Mouse (Mus musculus): ENCODE measurements around the gene Vamp1. TPM values are rescaled to one million over a fixed set of nuclear protein-coding genes. Genes with fewer than 3 reads are reported as not detected.

The Vamp1 gene
- polyA plus RNA-seq, 1 experiment from 2014 or later: 2.6 TPM

DNA sequence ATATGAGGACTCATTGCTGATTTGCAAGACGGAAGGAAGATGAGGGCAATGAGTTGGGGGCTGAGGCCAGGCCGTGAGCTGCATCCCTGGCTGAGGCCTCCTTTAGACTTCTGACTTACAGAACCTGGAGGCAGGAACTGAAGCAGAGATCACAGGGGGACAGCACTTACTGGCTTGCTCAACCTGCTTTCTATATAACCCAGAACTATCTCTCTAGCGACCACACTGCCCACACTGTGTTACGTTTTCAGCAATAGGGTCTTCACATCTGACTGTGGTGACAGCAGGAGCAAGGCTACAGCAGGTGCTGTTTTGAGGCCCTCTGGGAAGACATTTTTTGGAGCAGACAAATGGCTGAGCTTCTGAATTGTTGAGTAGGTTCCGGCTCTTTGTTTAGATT lies 25.3 kb downstream of the Vamp1 start:
- DNase-seq (no peak), ATAC-seq (ENCODE audit: insufficient read depth) (no peak)
- no peak overlapping the region for H3K4me3 ChIP-seq (ENCODE audit: low read depth, low read length)
- no peaks in the 10 kb centered on the region for H3K36me3 ChIP-seq (ENCODE audit: insufficient read depth)
- H3K27me3 ChIP-seq (ENCODE audit: insufficient read depth, low read length): no peaks in the 10 kb centered on the region
- no peak overlapping the region for H3K4me2 ChIP-seq
- TF ChIP-seq CTCF (IDR thresholded peaks at IDR 0.05; ENCODE audit: low read depth): no peak
- H3K9me3 ChIP-seq (ENCODE audit: low read depth, low read length): no peaks in the 10 kb centered on the region
- no peaks in the 10 kb centered on the region for H3K4me1 ChIP-seq (ENCODE audit: insufficient read depth)
- H3K27ac ChIP-seq (ENCODE audit: low read depth): no peak overlapping the region
- H3K9ac ChIP-seq: no peak overlapping the region
- WGBS: 73% methylated on average over 5 of the region's 5 CpGs

DNA sequence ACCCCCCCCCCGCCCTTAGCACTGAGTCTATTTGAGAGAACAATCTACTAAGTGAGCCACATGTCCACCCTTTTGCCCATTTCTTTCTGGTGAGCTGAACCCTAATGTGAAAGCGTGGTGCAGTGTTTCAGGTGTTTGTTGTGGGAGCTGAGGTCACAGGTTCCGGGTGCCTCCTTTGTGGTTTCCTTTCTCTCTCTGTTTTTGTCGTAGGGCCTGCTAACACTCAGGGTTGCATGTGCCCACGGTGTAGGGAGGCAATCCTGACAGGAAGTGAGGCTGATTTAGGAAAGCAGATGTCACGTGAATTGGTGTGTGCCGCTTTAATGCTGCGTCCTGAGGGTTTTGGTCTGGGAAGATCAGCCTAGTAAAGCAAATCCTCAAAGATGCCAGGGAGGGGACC lies 26.2 kb downstream of the Vamp1 start:
- Histone ChIP-seq H3K9ac (no peak overlapping the region), H3K36me3 (ENCODE audit: insufficient read depth) (no peaks in the 10 kb centered on the region), H3K27ac (ENCODE audit: low read depth) (no peak overlapping the region), H3K4me2 (no peak overlapping the region), H3K4me3 (ENCODE audit: low read depth, low read length) (no peak overlapping the region), H3K4me1 (ENCODE audit: insufficient read depth) (no peaks in the 10 kb centered on the region), H3K9me3 (ENCODE audit: low read depth, low read length) (no peaks in the 10 kb centered on the region), H3K27me3 (ENCODE audit: insufficient read depth, low read length) (no peaks in the 10 kb centered on the region)
- WGBS: 79% methylated on average over 8 of the region's 8 CpGs
- no peak for ATAC-seq (ENCODE audit: insufficient read depth)
- TF ChIP-seq CTCF (IDR thresholded peaks at IDR 0.05; ENCODE audit: low read depth): no peak
- DNase-seq: no peak

DNA sequence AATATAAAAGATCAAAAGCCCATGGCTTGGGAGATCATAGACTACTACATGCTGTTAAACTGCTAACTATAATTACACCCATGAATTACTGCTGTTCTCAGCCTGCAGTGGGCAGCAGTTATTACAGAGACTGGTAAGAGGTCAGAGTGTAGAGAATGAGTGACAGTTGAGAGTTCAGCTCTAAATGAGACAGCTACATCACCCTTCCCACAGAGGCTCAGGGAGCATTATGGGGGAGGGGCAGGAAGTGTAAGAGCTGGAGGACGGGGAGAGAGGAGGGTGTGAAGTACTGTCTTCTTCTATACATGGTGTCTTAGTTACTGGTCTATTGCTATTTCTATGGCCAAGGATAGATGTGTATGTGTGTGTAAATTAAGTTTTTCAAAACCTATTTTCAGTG lies 29.2 kb downstream of the Vamp1 start:
- H3K4me2 ChIP-seq: no peak overlapping the region
- H3K27me3 ChIP-seq (ENCODE audit: insufficient read depth, low read length): no peaks in the 10 kb centered on the region
- 24% methylated on average over 1 of the region's 1 CpGs for WGBS
- DNase-seq (no peak), ATAC-seq (ENCODE audit: insufficient read depth) (no peak)
- H3K27ac ChIP-seq (ENCODE audit: low read depth): no peak overlapping the region
- H3K4me3 ChIP-seq (ENCODE audit: low read depth, low read length): no peak overlapping the region
- TF ChIP-seq CTCF (IDR thresholded peaks at IDR 0.05; ENCODE audit: low read depth): no peak
- H3K9ac ChIP-seq: no peak overlapping the region
- H3K4me1 ChIP-seq (ENCODE audit: insufficient read depth): no peaks in the 10 kb centered on the region
- no peaks in the 10 kb centered on the region for H3K36me3 ChIP-seq (ENCODE audit: insufficient read depth)
- H3K9me3 ChIP-seq (ENCODE audit: low read depth, low read length): no peaks in the 10 kb centered on the region

DNA sequence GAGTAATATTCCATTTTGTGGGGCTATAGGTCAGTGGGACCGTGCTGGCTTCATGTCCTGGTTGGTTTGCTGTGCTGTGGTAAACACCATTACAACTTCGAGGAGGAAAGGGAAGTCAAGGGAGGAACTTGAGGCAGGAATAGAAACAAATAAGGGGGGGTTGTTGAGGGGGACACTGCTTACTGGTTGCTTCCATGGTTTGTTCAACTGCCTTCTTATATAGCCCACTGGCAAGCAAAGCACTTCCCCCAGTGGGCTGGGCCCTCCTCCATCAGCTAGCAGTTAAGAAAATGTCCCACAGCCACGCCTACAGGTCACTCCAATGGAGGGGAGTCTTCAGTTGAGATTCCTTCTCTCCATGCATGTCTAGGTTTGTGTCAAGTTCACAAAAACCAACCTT lies 36.9 kb downstream of the Vamp1 start:
- H3K27me3 ChIP-seq (ENCODE audit: insufficient read depth, low read length): no peaks in the 10 kb centered on the region
- no peak overlapping the region for H3K4me2 ChIP-seq
- no peaks in the 10 kb centered on the region for H3K4me1 ChIP-seq (ENCODE audit: insufficient read depth)
- ATAC-seq (ENCODE audit: insufficient read depth) (no peak), DNase-seq (no peak)
- H3K4me3 ChIP-seq (ENCODE audit: low read depth, low read length): no peak overlapping the region
- no peak overlapping the region for H3K9ac ChIP-seq
- 67% methylated on average over 3 of the region's 3 CpGs for WGBS
- H3K9me3 ChIP-seq (ENCODE audit: low read depth, low read length): no peaks in the 10 kb centered on the region
- H3K27ac ChIP-seq (ENCODE audit: low read depth): no peak overlapping the region
- no peaks in the 10 kb centered on the region for H3K36me3 ChIP-seq (ENCODE audit: insufficient read depth)
- no peak for TF ChIP-seq CTCF (IDR thresholded peaks at IDR 0.05; ENCODE audit: low read depth)

DNA sequence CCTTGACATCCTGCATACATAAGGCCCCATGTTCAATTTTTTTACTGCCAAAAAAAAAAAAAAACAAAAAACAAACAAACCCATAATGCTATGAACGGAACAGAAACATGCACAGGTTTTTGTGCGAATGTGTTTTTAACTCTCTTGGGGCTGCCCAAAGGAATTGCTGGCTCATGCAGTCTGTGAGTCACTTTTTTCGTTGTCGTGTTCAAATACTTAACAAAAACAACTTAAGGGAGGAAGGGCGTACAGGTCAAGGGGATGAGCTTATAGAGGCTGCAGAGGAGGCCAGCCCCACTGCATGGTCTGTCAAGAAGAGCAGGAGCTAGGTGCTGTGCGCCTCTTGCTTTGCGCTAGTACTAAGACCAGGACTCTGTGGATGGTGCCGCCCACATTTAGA lies 37.4 kb downstream of the Vamp1 start:
- no peaks in the 10 kb centered on the region for H3K4me1 ChIP-seq (ENCODE audit: insufficient read depth)
- no peak for ATAC-seq (ENCODE audit: insufficient read depth)
- H3K4me2 ChIP-seq: no peak overlapping the region
- no peak for DNase-seq
- TF ChIP-seq CTCF (IDR thresholded peaks at IDR 0.05; ENCODE audit: low read depth): no peak
- H3K27me3 ChIP-seq (ENCODE audit: insufficient read depth, low read length): no peaks in the 10 kb centered on the region
- H3K9ac ChIP-seq: no peak overlapping the region
- WGBS: 86% methylated on average over 8 of the region's 8 CpGs
- H3K9me3 ChIP-seq (ENCODE audit: low read depth, low read length): no peaks in the 10 kb centered on the region
- no peak overlapping the region for H3K27ac ChIP-seq (ENCODE audit: low read depth)
- H3K4me3 ChIP-seq (ENCODE audit: low read depth, low read length): no peak overlapping the region
- no peaks in the 10 kb centered on the region for H3K36me3 ChIP-seq (ENCODE audit: insufficient read depth)

DNA sequence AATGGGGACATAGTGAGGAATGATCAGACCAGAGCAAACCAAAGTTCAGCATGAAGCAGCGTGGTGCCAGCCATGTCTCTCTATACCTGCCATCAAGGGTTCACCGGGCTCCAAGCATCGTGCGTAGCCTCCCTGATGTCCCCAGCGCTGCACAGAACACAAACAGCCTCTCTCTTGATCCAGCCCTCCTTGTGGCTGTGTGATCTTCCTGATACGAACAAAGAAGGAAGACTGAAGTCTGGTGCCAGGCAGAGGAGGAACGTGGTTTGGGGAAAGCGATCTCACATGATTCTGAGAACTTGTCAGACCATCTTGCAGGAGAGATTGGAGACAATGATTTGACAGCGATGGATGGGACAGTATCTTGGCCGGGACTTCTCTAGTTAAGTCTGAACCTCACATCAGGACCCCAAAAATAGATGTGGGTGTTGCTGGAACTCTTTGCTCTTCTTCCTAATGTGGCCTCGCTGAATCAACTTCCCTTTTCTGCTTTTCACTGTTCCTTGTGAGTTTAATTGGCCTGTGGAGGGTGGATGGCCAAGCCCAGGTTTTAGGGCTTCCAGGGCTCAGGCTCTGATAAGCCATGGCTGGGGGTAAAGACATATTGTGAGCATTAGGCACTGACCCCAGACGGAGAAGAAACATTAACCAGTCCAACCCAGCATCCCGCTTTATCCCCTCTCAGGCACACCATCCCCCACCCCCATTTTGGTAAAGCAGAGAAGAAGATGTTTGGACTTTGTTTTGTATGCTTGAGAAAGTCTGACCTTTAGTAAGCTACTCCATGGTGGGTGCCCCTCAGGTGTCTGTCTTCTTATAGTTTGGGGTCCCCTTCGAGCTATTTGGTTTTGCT lies 38.7 kb downstream of the Vamp1 start:
- H3K27ac ChIP-seq (ENCODE audit: low read depth): no peak overlapping the region
- no peaks in the 10 kb centered on the region for H3K9me3 ChIP-seq (ENCODE audit: low read depth, low read length)
- DNase-seq (no peak), ATAC-seq (ENCODE audit: insufficient read depth) (no peak)
- no peaks in the 10 kb centered on the region for H3K4me1 ChIP-seq (ENCODE audit: insufficient read depth)
- H3K4me3 ChIP-seq (ENCODE audit: low read depth, low read length): no peak overlapping the region
- no peak for TF ChIP-seq CTCF (IDR thresholded peaks at IDR 0.05; ENCODE audit: low read depth)
- 72% methylated on average over 14 of the region's 14 CpGs for WGBS
- H3K9ac ChIP-seq: no peak overlapping the region
- no peak overlapping the region for H3K4me2 ChIP-seq
- no peaks in the 10 kb centered on the region for H3K27me3 ChIP-seq (ENCODE audit: insufficient read depth, low read length)
- H3K36me3 ChIP-seq (ENCODE audit: insufficient read depth): no peaks in the 10 kb centered on the region

DNA sequence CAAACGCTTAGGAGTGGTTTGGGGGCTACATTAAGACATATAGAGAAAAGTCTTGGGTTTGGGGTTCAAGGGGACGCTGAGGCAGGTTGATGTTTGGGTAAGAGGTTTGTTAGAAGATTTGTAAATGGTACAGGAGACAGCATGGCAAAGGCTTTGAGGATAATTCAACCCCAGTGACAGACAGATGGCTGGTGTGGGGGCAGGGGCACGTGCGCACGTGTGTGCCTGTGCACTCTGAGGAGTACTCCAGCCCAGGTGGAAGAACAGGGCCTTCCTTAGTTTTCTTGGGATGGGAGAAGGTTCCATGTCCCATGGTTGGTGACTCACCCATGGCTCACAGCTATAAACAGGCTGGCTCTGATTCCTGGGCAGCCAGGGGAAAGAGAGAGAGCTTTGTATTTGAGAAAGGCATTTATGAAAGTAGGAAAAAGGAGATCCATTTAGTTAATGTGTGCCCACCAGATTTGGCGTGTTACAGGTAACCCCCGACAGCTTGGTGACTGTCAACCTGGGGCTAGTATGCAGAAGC lies 40.2 kb downstream of the Vamp1 start:
- Histone ChIP-seq H3K4me3 (ENCODE audit: low read depth, low read length) (no peak overlapping the region), H3K9me3 (ENCODE audit: low read depth, low read length) (no peaks in the 10 kb centered on the region), H3K4me2 (no peak overlapping the region), H3K27ac (ENCODE audit: low read depth) (no peak overlapping the region), H3K27me3 (ENCODE audit: insufficient read depth, low read length) (no peaks in the 10 kb centered on the region), H3K36me3 (ENCODE audit: insufficient read depth) (no peaks in the 10 kb centered on the region), H3K9ac (no peak overlapping the region), H3K4me1 (ENCODE audit: insufficient read depth) (no peaks in the 10 kb centered on the region)
- WGBS: 77% methylated on average over 7 of the region's 7 CpGs
- DNase-seq (no peak), ATAC-seq (ENCODE audit: insufficient read depth) (no peak)
- no peak for TF ChIP-seq CTCF (IDR thresholded peaks at IDR 0.05; ENCODE audit: low read depth)
